Mouse (Mus musculus): ENCODE data around the gene Rpl36-ps4. TPM values are rescaled to one million over a fixed set of nuclear protein-coding genes. Genes with fewer than 3 reads are reported as not detected.

The Rpl36-ps4 gene
- not detected for total RNA-seq (2021)
- long read RNA-seq, experiment 1, result 0 reads
- long read RNA-seq, experiment 2, result 0 reads

DNA sequence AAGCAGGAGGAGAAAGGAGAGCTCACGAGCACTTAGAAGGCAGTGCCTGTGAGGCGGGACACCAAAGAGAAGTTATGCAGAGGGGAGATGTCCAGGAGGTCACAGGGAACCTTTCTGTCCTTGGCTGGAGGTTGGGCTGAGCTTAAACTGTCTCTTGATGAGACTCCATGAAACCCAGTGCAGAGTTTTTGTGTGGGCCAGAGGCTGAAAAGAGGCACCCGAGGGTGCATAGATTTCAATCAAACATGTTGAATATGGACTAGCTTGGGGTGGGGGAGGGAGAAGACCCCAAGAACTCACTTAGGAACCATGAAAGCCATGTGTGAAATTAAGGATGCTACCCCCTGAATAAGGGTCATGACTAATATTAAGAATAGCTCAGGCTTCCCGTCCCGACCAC, at the start of gene Rpl36-ps4:
Gene Rpl36-ps4, plus strand, starts transcription at position 301 of the 400 bp plus-strand sequence.
- no peak for DNase-seq (ENCODE audit: low spot score in 2 of 2)

DNA sequence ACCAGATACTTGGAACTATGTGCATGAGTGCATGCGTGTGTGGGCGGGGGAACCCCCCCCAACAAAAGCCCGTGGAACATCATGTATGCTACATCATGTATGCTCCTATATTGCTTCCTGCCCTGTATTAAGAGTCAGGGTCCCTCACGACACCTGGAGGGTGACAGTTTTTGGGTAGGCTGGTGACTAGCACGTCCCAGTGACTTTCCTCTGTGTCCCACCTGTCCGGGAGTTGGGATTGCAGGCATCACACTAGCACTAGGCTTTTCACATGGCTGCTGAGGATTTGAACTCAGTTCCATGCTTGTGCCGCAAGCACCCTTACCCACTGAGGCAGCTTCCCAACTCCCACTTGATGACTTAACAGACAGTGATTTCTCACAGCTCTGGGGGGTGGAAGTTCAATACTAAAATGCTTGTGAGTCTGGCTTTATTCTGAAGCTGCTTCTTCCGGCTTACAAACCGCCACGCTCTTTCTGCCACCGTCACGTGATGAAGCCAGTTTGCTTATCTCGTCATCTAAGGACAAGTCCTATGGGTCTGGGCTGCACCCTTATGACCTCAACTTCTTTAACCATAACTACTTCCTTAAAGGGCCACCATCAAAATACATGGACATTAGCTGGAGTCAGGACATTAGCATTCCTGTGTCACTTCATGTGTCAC, 49.2 kb upstream of the Rpl36-ps4 start:
- no peak for DNase-seq (ENCODE audit: low spot score in 2 of 2)

DNA sequence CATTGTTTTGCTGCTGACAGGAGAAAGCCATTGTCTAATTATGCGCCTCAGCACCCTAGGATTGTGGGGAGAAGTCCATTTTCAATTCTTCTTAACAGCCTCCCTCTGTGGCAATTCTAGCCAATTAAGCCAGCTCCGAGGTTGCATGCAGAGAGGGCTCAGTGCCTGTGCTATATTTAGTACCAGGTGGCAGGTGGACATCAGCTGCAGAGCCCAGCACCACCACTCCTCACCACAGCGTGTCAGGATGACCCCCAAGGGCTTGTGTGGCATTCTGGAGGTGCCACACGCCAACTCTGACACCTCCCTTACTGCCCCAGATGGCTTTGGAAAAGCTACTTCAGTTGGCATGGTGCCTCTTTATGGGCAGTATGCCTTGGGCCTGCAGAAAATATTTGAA, 48.5 kb upstream of the Rpl36-ps4 start:
- no peak for DNase-seq (ENCODE audit: low spot score in 2 of 2)

DNA sequence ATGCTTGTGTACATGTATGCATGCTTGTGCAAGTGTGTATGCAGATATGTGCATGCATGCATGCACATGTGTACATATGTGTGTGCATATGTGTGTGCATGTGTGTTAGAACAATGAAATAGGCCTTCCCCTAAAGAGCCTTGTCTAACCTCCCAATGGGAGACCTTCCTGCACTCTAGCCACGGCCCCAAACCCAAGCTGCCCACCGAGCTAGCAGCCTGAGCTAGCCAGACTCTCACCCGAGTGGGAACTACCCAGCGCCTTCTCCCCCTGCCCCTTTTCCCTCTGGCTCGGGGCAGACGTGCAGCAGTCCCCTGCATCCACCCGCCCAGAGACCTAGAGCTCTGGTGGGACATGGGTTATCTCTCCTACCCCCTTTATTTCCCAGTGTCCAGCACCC, 47.3 kb upstream of the Rpl36-ps4 start:
- DNase-seq (ENCODE audit: low spot score in 2 of 2), result no peak

DNA sequence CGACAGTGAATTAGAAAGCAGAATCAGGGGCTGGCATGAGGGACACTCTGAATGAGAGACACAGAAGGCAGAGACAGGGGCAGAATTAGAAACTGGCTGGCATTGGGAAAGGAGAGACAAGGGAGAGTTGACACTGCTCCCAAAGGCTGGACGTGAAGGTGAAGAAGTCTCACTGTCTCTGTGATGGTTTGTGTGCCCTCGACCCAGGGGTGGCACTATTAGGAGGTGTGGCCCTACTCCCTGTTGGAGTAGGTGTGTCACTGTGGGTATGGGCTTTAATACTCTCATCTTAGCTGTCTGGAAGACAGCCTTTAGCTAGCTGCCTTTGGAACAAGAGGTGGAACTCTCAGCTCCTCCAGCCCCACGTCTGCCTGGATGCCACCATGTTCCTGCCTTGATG, 46.8 kb upstream of the Rpl36-ps4 start:
- DNase-seq (ENCODE audit: low spot score in 2 of 2), result no peak

DNA sequence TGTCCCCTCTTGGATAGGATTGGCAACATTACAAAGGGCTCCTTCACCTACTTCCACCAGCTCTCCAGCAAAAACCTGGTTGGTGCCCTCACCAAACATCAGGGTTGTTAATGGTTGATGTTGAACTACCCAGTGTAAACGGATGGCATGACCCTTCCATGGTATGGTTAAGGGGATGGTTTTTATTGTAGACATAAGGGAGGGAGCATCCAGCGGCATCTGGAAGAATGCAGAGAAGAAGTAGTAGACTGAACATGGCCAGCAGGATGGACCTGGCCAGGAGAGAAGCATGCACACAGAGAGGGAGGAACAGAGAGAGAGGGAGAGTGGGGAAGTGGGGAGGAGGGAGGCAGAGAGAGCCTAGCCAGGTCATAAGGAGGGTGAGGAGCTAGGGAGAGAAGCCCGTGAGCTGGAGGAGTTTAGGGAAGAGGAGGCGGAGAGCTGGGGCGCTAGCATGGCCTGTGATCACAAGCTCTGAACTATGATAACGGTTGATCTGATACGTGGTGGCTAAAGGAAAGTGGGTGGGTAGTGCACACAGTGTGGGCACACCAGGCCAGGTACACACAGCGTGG, 45.3 kb upstream of the Rpl36-ps4 start:
- no peak for DNase-seq (ENCODE audit: low spot score in 2 of 2)

DNA sequence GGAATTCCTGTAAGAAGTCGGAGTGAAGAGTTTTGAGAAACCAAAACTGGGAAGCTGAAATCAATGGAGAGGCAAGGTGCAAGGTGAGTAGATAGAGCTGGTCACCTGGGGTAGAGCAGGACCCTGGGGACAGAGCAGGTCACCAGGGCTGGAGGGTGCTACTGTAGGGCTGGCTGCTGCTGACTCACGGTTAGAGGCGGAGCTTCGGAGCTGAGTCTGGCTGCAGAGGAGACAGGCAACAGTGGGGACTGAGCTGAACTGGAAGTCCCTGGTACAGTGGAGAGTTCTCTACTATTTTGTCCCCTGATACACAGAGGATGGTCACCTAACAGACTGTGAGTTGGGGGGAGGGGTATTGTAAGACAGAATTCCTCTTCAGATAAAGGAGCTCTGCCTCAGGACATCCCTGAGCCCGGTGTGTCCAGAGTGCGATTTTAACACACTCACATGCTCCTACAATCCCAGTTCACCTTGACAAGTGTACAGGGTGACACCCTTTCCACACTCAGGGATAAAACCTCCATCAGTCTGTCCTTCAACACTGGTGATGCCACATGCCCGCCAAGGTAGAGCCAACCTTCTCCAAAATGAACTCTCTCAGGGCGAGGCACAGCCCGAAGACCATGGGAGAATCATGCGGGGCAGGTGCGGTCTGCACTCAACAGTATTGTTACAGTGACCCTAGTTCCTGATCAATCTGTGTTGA, 44.3 kb upstream of the Rpl36-ps4 start:
- no peak for DNase-seq (ENCODE audit: low spot score in 2 of 2)

DNA sequence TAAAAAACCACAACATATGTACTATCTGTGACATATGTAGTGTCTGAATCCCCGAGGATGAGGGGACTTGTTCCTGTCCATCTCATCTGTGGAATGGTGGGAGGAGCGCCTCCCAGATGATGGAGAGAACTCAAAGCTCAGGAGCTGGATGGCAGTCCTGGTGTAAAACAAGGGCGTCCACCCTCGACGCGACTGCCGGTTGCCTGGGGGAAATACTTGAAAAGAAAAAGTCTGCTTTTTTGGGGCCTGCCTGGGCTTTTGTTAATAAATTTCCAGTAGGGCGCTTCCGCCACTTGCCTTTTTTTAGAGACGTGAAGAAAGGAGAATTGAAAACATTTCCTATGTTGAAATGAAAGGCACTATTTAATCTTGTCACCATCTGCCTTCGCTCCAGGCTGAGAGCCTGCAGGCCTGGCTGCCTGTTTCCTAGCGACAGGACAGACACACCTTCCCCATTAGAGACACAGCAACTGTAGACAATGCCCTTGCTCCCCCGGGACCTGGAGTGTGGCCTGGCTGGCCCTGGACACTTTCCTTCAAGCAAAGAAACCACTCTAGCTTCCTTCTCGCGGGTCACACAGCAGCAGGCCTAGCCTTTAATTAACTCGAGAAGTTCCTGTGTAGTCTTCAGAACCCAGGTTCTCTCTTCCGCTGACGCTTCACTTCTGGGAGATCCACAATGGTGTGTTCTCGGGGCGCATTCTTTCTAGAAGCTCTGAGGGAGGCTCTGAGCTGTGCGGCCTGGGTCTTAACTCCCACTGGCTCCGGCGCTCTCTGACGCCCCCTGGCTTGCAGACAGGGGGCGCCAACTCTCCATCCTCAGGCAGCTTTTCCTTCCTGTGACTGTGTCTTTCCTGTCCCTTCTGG, 43.3 kb upstream of the Rpl36-ps4 start:
- no peak for DNase-seq (ENCODE audit: low spot score in 2 of 2)

DNA sequence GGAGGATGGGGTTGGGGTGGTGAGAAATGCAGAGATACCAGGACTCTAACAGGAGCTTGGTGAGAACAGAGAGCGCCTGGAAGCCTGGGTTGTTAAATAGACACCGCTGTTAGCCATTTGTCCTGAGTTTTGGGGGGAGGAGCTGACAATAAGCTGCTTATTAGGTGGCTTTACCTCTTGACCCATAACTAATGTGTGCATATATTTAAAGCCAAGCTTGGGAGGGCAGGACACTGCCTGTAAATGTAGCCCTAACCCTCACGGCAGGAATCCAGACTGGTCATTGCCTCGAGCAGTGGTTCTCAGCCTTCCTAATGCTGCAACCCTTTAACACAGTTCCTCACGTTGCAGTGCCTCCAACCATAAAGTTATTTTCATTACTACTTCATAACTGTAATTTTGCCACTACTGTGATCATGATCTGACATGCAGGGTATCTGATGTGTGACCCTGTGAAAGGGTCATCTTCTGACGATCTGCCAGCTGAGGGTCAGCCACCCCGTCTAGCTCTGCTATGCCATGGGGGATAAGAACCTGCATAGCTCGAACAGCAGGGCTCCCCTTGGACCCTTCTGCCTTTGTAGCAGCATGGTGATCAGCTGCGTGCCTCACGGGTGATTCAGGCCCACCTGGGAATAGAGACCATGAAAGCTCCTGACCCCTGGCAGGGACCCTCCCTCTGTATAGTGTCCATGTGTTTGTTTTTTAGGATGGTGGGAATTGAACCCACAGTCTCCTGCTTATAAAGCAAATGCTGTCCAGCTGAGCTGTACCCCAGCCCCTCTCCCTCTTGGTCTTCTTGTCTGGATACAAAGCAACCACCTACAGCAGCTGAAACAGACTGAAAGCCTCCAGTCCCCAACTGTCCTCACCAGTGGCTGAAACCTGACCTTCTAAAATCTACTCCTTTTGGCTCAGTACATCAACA, 42.0 kb upstream of the Rpl36-ps4 start:
- no peak for DNase-seq (ENCODE audit: low spot score in 2 of 2)

DNA sequence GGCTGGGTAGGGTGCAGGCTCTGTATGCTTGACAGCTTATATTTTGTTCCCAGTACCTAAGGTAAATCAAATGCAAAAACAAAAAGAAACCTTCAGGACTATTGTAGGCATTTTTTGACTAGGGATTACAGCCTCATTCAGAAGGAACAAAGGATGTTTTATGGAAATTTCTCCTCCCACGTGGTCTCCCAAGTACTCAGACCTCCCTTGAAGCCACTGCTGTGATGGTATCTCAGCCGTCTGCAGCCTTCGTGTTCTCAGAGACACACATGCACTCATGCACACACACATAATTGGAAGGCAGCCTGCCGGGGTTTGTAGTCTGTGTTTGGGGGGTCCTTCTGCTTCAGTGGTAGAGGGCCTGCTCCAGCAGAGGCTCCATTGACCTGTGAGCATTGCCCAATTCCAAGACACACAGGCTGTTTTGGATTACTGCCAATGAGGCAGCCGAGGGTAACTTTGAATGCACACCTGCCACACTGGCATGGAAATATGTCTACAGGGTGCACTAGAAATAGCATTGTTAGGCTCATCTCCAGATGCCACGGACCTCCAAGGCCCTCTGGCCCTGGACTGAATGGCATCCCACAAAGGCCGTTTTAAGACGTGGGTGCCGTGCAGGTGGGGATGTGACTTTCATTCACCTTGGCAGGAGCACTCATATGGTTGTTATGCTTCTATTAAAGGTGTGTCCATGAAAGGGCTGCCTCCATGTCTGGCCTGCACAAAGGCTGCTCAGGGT, 41.1 kb upstream of the Rpl36-ps4 start:
- DNase-seq (ENCODE audit: low spot score in 2 of 2), result peak in 1 of 2 experiments; percentile 1

DNA sequence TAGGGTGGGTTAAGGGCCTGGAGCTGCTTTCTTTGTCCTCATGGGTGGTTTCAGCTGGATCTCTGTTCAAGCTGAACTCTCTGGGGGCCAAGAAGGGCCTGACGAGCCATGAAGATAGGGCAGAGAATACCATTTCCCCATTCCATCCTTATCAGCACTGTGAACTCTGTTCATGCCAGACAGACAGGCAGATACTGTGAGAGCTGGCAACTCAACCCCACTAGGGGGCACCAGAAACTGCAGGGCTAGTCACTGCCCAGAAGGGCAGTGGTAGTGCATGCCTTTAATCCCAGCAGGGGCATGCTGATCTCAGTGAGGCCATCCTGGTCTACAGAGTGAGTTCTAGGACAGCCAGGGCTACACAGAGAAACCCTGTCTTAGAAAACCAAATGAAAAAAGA, 38.2 kb upstream of the Rpl36-ps4 start:
- DNase-seq (ENCODE audit: low spot score in 2 of 2), result peak in 1 of 2 experiments; percentile 29

DNA sequence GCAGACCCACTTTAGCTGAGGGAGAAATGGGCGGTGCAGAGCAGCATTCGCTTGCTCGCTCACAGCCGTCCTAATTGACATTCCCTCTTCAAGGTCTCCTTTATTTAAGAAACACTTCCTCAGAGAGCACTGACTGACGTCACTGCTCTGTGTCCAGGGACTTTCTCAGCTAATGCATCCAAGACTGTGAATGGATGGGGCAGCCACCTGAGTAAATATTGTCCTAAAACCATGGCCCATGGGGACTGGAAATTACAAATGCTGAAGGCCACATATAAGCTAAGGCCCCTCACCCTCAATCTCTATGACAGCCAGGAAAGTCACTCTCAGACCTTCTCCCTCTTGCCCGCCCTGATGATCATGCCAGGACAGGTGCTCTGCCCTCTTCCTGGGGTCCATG, 23.6 kb upstream of the Rpl36-ps4 start:
- DNase-seq (ENCODE audit: low spot score in 2 of 2), result no peak

DNA sequence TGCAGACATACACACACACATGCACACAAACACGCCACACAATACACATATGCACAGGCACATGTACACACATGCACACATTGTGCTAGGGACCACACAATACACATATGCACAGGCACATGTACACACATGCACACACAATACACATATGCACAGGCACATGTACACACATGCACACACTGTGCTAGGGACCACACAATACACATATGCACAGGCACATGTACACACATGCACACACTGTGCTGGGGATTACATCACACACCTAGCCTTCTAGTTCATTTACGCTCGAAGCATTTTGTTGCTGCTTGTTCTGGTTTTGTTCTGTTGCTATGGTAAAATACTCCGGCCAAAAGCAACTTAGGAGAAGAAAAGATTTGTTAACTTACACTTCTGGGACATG, 20.1 kb upstream of the Rpl36-ps4 start:
- no peak for DNase-seq (ENCODE audit: low spot score in 2 of 2)

DNA sequence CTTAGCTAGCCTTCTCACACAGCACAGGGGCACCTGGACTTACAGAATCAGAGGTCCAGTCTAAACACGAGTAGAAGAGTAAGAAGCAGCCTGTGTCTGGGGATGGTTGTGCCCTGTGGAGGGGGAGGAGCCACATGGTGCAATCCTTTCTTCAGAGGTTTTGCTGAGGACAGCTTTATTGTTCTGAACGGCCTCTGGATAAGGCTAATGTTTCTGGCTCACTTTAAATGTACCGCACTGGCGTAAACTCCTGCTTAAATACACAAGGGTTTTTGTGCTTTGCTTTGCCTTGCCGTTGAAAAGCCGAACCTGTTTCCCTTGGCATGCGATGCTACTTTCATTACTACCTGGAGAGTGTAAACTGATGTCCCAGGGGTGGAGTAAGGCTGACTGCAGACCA, 19.6 kb upstream of the Rpl36-ps4 start:
- no peak for DNase-seq (ENCODE audit: low spot score in 2 of 2)

DNA sequence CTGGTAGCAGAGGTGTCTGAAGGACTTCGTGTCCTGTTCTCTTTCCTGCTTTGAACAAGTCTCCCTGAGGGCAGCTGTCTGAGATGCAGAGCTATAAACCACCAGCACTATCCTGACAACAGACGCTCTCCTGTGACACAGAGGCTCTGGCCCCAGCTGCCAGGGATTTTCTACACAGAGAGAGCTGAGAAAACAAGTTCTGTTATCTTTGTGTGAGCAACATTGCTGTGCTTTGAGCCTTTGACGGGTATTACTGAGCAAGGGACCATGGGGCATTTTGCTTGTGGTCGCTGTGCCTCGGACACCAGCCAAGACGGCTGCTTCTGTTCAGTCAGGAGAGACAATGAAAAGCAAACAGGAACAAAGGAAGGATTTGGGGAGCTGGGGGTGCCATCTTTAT, 17.6 kb upstream of the Rpl36-ps4 start:
- DNase-seq (ENCODE audit: low spot score in 2 of 2), result no peak

DNA sequence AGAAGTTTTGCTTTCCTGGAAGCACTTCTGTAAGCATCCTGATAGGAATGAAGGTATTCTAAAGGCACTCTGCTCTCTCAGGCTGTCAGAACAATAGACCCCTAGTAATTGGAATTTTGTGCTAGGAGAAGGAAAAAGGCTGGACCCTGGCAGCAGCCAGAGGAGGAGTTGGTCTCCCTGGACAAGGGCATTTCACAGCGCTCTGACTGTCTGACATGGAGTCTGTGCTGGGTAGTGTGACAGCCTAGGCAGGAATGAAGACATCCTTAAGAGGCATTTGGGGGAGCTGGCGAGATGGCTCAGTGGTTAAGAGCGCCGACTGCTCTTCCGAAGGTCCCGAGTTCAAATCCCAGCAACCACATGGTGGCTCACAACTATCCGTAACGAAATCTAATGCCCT, 17.1 kb upstream of the Rpl36-ps4 start:
- DNase-seq (ENCODE audit: low spot score in 2 of 2), result no peak

DNA sequence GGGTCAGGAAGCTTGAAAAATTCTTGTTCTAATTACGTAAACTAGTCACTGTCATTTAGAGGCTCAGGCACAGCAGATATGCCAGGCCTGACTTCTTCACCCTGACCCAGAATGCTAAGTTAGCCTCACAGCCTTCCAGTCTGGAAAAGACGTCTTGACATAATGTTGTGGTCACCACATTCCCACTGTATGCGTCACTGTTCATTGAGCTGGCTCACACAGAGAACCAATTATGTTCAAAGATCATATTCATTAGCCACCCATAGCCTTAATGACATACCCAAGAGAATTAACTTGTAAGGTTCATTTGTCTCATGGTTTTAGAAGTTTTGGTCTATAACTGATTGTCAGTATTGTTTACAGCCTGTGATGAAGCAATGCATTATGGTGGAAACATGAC, 5.4 kb upstream of the Rpl36-ps4 start:
- no peak for DNase-seq (ENCODE audit: low spot score in 2 of 2)

DNA sequence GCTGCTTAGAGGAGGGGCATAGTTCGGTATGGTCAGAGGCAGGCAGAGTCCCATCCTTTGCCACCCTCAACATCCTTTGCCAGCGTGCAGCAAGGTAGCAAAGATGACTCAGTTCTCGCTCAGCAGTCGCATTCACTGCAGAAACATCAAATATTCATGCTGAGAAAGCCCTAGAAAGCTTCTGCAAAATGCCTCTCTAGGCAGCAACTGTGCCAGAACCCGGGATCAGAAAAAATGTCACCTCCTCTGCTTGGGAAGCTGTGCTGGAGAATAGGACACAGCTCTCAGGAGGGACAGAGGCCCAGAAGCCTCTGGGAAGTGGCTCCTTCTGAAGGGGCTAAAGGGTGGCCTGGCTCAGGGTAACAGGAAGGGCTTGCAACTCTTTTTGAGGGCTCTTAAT, 2.7 kb upstream of the Rpl36-ps4 start:
- no peak for DNase-seq (ENCODE audit: low spot score in 2 of 2)

DNA sequence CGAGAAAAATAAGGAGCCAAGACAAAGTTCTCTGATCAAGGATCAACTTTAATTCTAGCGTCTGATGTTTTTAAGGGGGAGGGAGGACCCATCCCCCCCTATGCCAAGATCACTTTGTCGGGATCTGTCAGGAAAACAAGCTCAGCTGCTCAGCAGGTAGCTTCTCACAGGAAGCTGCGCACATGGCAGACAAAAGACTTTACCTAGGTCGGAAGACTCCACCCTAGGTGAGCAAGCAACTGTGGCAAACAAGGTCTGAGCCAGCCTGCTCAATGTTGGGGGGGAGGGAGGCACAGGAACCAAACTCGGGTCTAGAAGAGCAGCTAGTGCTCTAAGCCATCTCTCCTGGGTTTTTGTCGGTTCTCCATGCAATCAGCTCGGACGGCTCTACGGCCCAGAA, 13.5 kb downstream of the Rpl36-ps4 start:
- DNase-seq (ENCODE audit: low spot score in 2 of 2), result no peak

DNA sequence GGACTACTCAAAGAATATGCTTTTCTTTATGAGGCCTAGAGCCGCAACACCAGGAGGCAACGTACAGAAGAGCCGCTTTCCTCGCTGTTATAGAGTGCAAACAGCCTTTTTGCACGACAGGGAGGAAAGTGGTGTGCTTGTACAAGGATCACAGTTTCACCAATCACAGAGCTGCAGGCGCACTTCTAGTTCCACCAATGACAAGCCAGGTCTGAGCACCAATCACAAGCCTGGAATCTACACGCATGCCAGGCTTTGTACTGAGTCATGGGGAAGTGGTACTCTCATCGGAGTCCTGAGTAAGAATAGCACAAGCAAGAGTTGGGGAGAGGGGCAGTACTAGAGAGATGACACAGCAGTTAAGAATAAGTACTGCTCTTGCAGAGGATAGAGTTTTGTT, 14.0 kb downstream of the Rpl36-ps4 start:
- no peak for DNase-seq (ENCODE audit: low spot score in 2 of 2)
